In the genomic region with DNA sequence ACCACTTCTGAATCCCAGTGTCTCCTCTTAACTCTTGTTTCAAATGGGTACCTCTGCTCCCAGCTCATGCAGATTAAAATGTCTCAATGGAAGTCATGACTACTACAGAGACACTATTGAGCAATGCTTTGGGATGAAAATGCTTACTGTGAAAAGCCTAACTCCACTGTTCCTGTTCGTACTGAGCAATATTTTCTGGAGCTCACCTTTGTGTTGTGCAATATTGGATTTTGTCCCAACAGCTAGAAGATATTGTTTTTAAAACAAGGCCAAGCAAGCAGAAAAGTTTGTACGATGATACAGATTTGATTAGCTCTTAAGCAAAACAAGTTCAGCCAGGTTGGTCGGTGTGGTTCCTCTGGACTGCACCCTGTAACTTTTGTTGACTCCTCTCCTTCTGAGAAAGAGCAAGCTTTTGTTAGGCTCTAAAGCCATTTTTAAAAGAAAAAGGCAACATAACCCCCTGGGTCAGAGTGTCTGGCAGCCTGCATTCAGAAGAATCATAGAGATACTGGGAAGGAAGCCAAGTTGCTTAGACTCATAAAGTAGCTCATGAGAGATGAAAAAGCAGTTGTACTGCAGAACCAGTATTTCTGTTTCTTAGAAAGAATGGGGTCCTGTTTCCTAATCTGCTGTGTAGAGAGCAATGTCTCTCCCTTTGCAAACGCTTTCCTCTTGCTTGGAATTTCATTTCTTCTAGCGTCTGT, we compare ENCODE assay signal across 11 mouse cellular contexts.
DNase-seq lines count a peak whose midpoint lies in the region; ATAC-seq lines count a peak whose summit lies in the region.
"Had no signal": no experiment of that assay in that cellular context is flagged by ENCODE, and none has a peak within 500 bp of the region (broad histone marks: within the 10 kb centered on the region; RNA-seq: fewer than 3 reads in every experiment).

No protein-coding gene starts in this region.

- H3K9ac ChIP-seq in lung, embryonic 15.5 days, result no peak overlapping the region
- no peak overlapping the region for H3K9ac ChIP-seq in intestine, embryonic 15.5 days
- H3K9ac ChIP-seq in neural tube, embryonic 15.5 days (replicated peaks), result no peak overlapping the region
- H3K9ac ChIP-seq: embryonic facial prominence, embryonic 12.5 days had no signal

- H3K4me2 ChIP-seq in lung, embryonic 15.5 days, result no peak overlapping the region
- H3K4me2 ChIP-seq in intestine, embryonic 15.5 days (replicated peaks), result no peak overlapping the region
- H3K4me2 ChIP-seq in neural tube, embryonic 15.5 days, result no peak overlapping the region
- H3K4me2 ChIP-seq: embryonic facial prominence, embryonic 12.5 days had no signal

- no peaks in the 10 kb centered on the region for H3K36me3 ChIP-seq in lung, embryonic 15.5 days
- H3K36me3 ChIP-seq in intestine, embryonic 15.5 days, result no peaks in the 10 kb centered on the region
- H3K36me3 ChIP-seq in neural tube, embryonic 15.5 days, result no peaks in the 10 kb centered on the region
- H3K36me3 ChIP-seq: embryonic facial prominence, embryonic 12.5 days; heart, embryonic 10.5 days had no signal

- DNase-seq in adrenal gland, postnatal 10 days, result peak; percentile 6
- no peak for DNase-seq in adrenal gland, adult 18-20 months (ENCODE audit: low spot score in 2 of 2)
- DNase-seq in lung, postnatal 4 days, result no peak
- DNase-seq in natural killer cell, adult 2 months (ENCODE audit: low spot score in 2 of 2), result no peak
- no peak for DNase-seq in frontal cortex, postnatal 10 days (ENCODE audit: low spot score in 2 of 2)
- DNase-seq: layer of hippocampus, postnatal 36 days had no signal

- peak overlapping the region; percentile 67; the same call in 1 of the 2 replicates for H3K27ac ChIP-seq in lung, embryonic 15.5 days
- no peak overlapping the region for H3K27ac ChIP-seq in intestine, embryonic 15.5 days
- peak overlapping the region; percentile 58; the same call in 1 of the 2 replicates for H3K27ac ChIP-seq in neural tube, embryonic 15.5 days (replicated peaks)
- H3K27ac ChIP-seq: embryonic facial prominence, embryonic 12.5 days; heart, embryonic 10.5 days had no signal

- no peak overlapping the region for H3K4me3 ChIP-seq in lung, embryonic 15.5 days
- H3K4me3 ChIP-seq in intestine, embryonic 15.5 days (replicated peaks), result no peak overlapping the region
- no peak overlapping the region for H3K4me3 ChIP-seq in neural tube, embryonic 15.5 days (replicated peaks)
- H3K4me3 ChIP-seq: embryonic facial prominence, embryonic 12.5 days; heart, embryonic 10.5 days had no signal

- 22% methylated on average over 5 of the region's 5 CpGs for WGBS in lung, embryonic 15.5 days
- 43% methylated on average over 5 of the region's 5 CpGs for WGBS in intestine, embryonic 15.5 days
- 43% methylated on average over 5 of the region's 5 CpGs for WGBS in neural tube, embryonic 15.5 days

- H3K9me3 ChIP-seq in lung, embryonic 15.5 days, result no peaks in the 10 kb centered on the region
- H3K9me3 ChIP-seq in intestine, embryonic 15.5 days, result no peaks in the 10 kb centered on the region
- no peaks in the 10 kb centered on the region for H3K9me3 ChIP-seq in neural tube, embryonic 15.5 days (replicated peaks)
- H3K9me3 ChIP-seq: embryonic facial prominence, embryonic 12.5 days; heart, embryonic 10.5 days had no signal

- H3K4me1 ChIP-seq in lung, embryonic 15.5 days, result peaks cover 4% of the 10 kb centered on the region; the same call in 1 of the 2 replicates
- H3K4me1 ChIP-seq in intestine, embryonic 15.5 days (replicated peaks), result no peaks in the 10 kb centered on the region
- H3K4me1 ChIP-seq in neural tube, embryonic 15.5 days, result 0 out of 2 replicates have a peak, but pooled peaks cover 5% of the 10 kb centered on the region
- H3K4me1 ChIP-seq: embryonic facial prominence, embryonic 12.5 days; heart, embryonic 10.5 days had no signal

- H3K27me3 ChIP-seq in lung, embryonic 15.5 days, result no peaks in the 10 kb centered on the region
- H3K27me3 ChIP-seq in intestine, embryonic 15.5 days (replicated peaks), result no peaks in the 10 kb centered on the region
- no peaks in the 10 kb centered on the region for H3K27me3 ChIP-seq in neural tube, embryonic 15.5 days (replicated peaks)
- H3K27me3 ChIP-seq: embryonic facial prominence, embryonic 12.5 days had no signal

- peak; percentile 82 for ATAC-seq in lung, embryonic 15.5 days (ENCODE audit: borderline replicate concordance, extremely low read depth, low FRiP score, low TSS enrichment)
- ATAC-seq in intestine, embryonic 15.5 days, result peak; percentile 25; the same call in 1 of the 2 replicates
- no peak for ATAC-seq in neural tube, embryonic 15.5 days (ENCODE audit: low FRiP score)
